ENCODE assay signal across 17 mouse cellular contexts in genomic region chr1:161380425-161380780, GRCm38 (mm10). TPM values are rescaled to one million over a fixed set of nuclear protein-coding genes. Genes with fewer than 3 reads are reported as not detected.
DNase-seq lines count a peak whose midpoint lies in the region; ATAC-seq and TF ChIP-seq lines count a peak whose summit lies in the region.
"Had no signal": no experiment of that assay in that cellular context is flagged by ENCODE, and none has a peak within 500 bp of the region (broad histone marks: within the 10 kb centered on the region; RNA-seq: fewer than 3 reads in every experiment).

No protein-coding gene starts in this region.

- no peaks in the 10 kb centered on the region for H3K9me3 ChIP-seq in kidney, postnatal 0 days (replicated peaks; ENCODE audit: low read length)
- no peaks in the 10 kb centered on the region for H3K9me3 ChIP-seq in forebrain, embryonic 16.5 days (ENCODE audit: control insufficient read depth, low read length)
- no peaks in the 10 kb centered on the region for H3K9me3 ChIP-seq in midbrain, postnatal 0 days (ENCODE audit: low read length)
- H3K9me3 ChIP-seq: neural tube, embryonic 15.5 days had no signal

- no peak overlapping the region for H3K27ac ChIP-seq in kidney, postnatal 0 days
- peak overlapping the region; percentile 31 for H3K27ac ChIP-seq in forebrain, embryonic 16.5 days (ENCODE audit: low read length)
- H3K27ac ChIP-seq in midbrain, postnatal 0 days (ENCODE audit: low read depth, low read length), result no peak overlapping the region
- H3K27ac ChIP-seq: neural tube, embryonic 15.5 days had no signal

- H3K27me3 ChIP-seq in kidney, postnatal 0 days (ENCODE audit: insufficient read depth, low read length), result no peaks in the 10 kb centered on the region
- peaks cover 2% of the 10 kb centered on the region; the same call in 1 of the 2 replicates for H3K27me3 ChIP-seq in forebrain, embryonic 16.5 days (replicated peaks; ENCODE audit: control insufficient read depth, insufficient read depth, low read length)
- H3K27me3 ChIP-seq in midbrain, postnatal 0 days (ENCODE audit: insufficient read depth, low read length), result no peaks in the 10 kb centered on the region
- H3K27me3 ChIP-seq: neural tube, embryonic 15.5 days had no signal

- TF ChIP-seq CTCF in kidney, postnatal 0 days (IDR thresholded peaks at IDR 0.05; ENCODE audit: low read depth), result no peak
- TF ChIP-seq CTCF in midbrain, postnatal 0 days (IDR thresholded peaks at IDR 0.05), result no peak

- H3K4me1 ChIP-seq in kidney, postnatal 0 days (replicated peaks; ENCODE audit: insufficient read depth, low read length), result 0 out of 2 replicates have a peak, but pooled peaks cover 9% of the 10 kb centered on the region
- H3K4me1 ChIP-seq in forebrain, embryonic 16.5 days (replicated peaks; ENCODE audit: control insufficient read depth, insufficient read depth, low read length), result peaks cover 12% of the 10 kb centered on the region; the same call in 1 of the 2 replicates
- no peaks in the 10 kb centered on the region for H3K4me1 ChIP-seq in midbrain, postnatal 0 days (ENCODE audit: insufficient read depth, low read length)

- DNase-seq in adrenal gland, adult (ENCODE audit: inconsistent age in 2 of 2, low spot score in 1 of 2), result peak; percentile 17 to 59
- DNase-seq in adrenal gland, postnatal 25 days, result no peak
- peak; percentile 35 for DNase-seq in kidney, postnatal 0 days (ENCODE audit: low spot score)
- no peak for DNase-seq in kidney, postnatal 25 days
- peak; percentile 8 for DNase-seq in midbrain, postnatal 0 days (ENCODE audit: low spot score)
- no peak for DNase-seq in thymus, postnatal 14 days
- no peak for DNase-seq in left cerebral cortex, adult 18-20 months (ENCODE audit: low spot score in 2 of 2)
- DNase-seq: cerebellum, adult 18-20 months; heart, adult 11 months; liver; spleen, adult 18-20 months had no signal

- 33% methylated on average over 5 of the region's 5 CpGs for WGBS in kidney, postnatal 0 days
- WGBS in forebrain, embryonic 16.5 days, result 18% methylated on average over 5 of the region's 5 CpGs
- 28% methylated on average over 5 of the region's 5 CpGs for WGBS in midbrain, postnatal 0 days

- no peak overlapping the region for H3K9ac ChIP-seq in kidney, postnatal 0 days (ENCODE audit: low read depth, low read length)
- no peak overlapping the region for H3K9ac ChIP-seq in forebrain, embryonic 16.5 days (replicated peaks; ENCODE audit: low read depth, low read length)
- no peak overlapping the region for H3K9ac ChIP-seq in midbrain, postnatal 0 days (replicated peaks; ENCODE audit: low read length, poor library complexity, severe bottlenecking)
- H3K9ac ChIP-seq: neural tube, embryonic 15.5 days had no signal

- H3K36me3 ChIP-seq in kidney, postnatal 0 days (ENCODE audit: insufficient read depth, low read length), result no peaks in the 10 kb centered on the region
- no peaks in the 10 kb centered on the region for H3K36me3 ChIP-seq in forebrain, embryonic 16.5 days (ENCODE audit: control insufficient read depth, insufficient read depth)
- H3K36me3 ChIP-seq in midbrain, postnatal 0 days (ENCODE audit: insufficient read depth, low read length), result no peaks in the 10 kb centered on the region
- H3K36me3 ChIP-seq: neural tube, embryonic 15.5 days had no signal

- peak overlapping the region; percentile 11; the same call in 1 of the 2 replicates for H3K4me2 ChIP-seq in kidney, postnatal 0 days (ENCODE audit: low read length)
- peak overlapping the region; percentile 33 for H3K4me2 ChIP-seq in forebrain, embryonic 16.5 days (ENCODE audit: low read length)
- H3K4me2 ChIP-seq in midbrain, postnatal 0 days (ENCODE audit: low read depth, low read length, poor library complexity, severe bottlenecking), result no peak overlapping the region
- H3K4me2 ChIP-seq: neural tube, embryonic 15.5 days had no signal

- ATAC-seq in kidney, postnatal 0 days (replicated peaks; ENCODE audit: low FRiP score, low read depth), result no peak
- ATAC-seq in forebrain, embryonic 16.5 days, result peak; percentile 16; the same call in 1 of the 2 replicates
- no peak for ATAC-seq in midbrain, postnatal 0 days (ENCODE audit: low FRiP score)

- H3K4me3 ChIP-seq in kidney, postnatal 0 days (replicated peaks; ENCODE audit: low read depth, low read length), result no peak overlapping the region
- no peak overlapping the region for H3K4me3 ChIP-seq in forebrain, embryonic 16.5 days (replicated peaks; ENCODE audit: low read length)
- no peak overlapping the region for H3K4me3 ChIP-seq in midbrain, postnatal 0 days (ENCODE audit: low read depth, low read length)
- H3K4me3 ChIP-seq: neural tube, embryonic 15.5 days had no signal

RNA-seq across cellular contexts. Expression of gene Tnfsf4, which starts 14.8 kb away (rescaled TPM):
- total RNA-seq in adrenal gland, postnatal 25 days (2021), result not detected in 2 replicates
- 0.05 and 0.17 TPM in 2 replicates for polyA plus RNA-seq in kidney, postnatal 0 days (2015; fragmentation: Nextera tagmentation; extraction: Ambion mirVana)
- not detected in 2 replicates for polyA plus RNA-seq in forebrain, embryonic 16.5 days (2015; fragmentation: Nextera tagmentation; extraction: Ambion mirVana)
- total RNA-seq in midbrain, postnatal 0 days (2014; rRNA removed), result not detected in 2 replicates
- polyA plus RNA-seq in midbrain, postnatal 0 days (2015; fragmentation: Nextera tagmentation; extraction: Ambion mirVana), result not detected in 2 replicates
- total RNA-seq in left cerebral cortex, adult 18-20 months (2021), result not detected
- total RNA-seq: heart, postnatal 10 days; layer of hippocampus, postnatal 10 days had no signal
- polyA plus RNA-seq: lung, embryonic 16.5 days; neural tube, embryonic 15.5 days; testis, adult 2 months had no signal

Comparison
In these comparisons a context has a peak if more than half of its experiments do, and no peak if none do; other contexts are left out.
1. DNase-seq: peak in adrenal gland, adult (2 of 2), kidney, postnatal 0 days (single experiment) and midbrain, postnatal 0 days (single experiment); none in adrenal gland, postnatal 25 days (single experiment), kidney, postnatal 25 days (0 of 2), thymus, postnatal 14 days (single experiment) and left cerebral cortex, adult 18-20 months (0 of 2).